Mouse (Mus musculus): ENCODE data around the gene Nabp2. TPM values are rescaled to one million over a fixed set of nuclear protein-coding genes. Genes with fewer than 3 reads are reported as not detected.

Gene Nabp2
- 128 and 133 TPM in 2 replicates for polyA plus RNA-seq (2015; fragmentation: Nextera tagmentation; extraction: Ambion mirVana)

DNA sequence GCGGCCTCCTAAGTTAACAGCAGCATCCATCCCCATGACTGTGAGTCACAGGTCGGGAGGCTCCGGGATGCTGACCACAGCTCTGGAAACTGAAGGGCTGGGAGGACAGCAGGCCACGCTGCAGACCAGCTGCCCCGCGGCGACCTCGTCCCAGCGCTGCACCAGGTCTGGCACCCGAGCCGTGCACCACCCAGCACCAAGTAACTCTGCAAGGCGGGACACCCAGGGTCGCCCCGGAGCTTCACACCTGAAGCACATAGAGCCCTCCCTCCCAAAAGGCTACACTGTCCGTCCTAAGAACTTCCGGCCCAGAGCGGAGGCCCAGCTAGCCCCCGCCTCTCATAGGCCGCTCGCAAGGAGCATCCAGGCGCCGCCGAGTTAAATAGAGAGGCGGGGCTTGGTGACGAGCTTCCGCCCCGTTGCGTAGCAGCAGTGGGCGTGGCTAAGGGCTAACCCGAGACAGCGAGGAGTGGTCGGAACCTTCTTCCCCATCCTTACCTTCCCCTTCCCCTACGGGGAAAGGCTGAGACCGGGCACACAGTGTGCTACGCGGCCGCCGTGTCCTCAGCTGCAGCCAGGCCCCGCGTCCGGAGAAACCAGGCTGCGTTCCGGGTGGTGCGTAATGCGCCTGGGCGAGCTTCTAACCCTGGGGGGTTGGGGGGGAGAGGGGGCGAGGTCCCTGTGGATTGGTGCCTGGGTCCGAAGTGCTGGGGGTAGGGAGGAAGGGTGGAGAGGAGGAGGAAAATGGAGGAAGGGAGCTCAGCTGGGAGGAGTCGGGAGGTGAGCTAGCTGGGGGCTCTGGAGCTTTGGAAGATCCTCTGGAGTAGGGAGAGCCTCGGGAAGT, at the start of gene Nabp2, which contains the start of gene Rnf41:
Gene Nabp2, minus strand, starts transcription at position 282 of the 844 bp plus-strand sequence.
Gene Rnf41, plus strand, starts transcription at position 447 of the 844 bp plus-strand sequence.
- Histone ChIP-seq H3K27me3 (replicated peaks) (no peaks in the 10 kb centered on the region), H3K4me1 (peaks cover 53% of the 10 kb centered on the region), H3K36me3 (peaks cover 25% of the 10 kb centered on the region), H3K4me3 (replicated peaks) (peak within 1 kb of the TSS; percentile 97), H3K9ac (replicated peaks) (peak within 1 kb of the TSS; percentile 95), H3K27ac (replicated peaks) (peak within 1 kb of the TSS; percentile 98), H3K9me3 (replicated peaks) (no peaks in the 10 kb centered on the region), H3K4me2 (peak within 1 kb of the TSS; percentile 97)
- ATAC-seq (ENCODE audit: low FRiP score): peak; percentile 89
- under 1% methylated on average over 50 of the region's 50 CpGs for WGBS

GRCm38 (mm10) chr10:128460270-128460630, 49.0 kb upstream of the Nabp2 start:
- Histone ChIP-seq H3K27me3 (replicated peaks) (no peaks in the 10 kb centered on the region), H3K4me3 (replicated peaks) (peak overlapping the region; percentile 70), H3K36me3 (peaks cover 38% of the 10 kb centered on the region), H3K4me1 (peaks cover 20% of the 10 kb centered on the region), H3K9ac (replicated peaks) (peak overlapping the region; percentile 94), H3K4me2 (peak overlapping the region; percentile 83), H3K9me3 (replicated peaks) (no peaks in the 10 kb centered on the region), H3K27ac (replicated peaks) (peak overlapping the region; percentile 96)
- no peak for ATAC-seq (ENCODE audit: low FRiP score)
- under 1% methylated on average over 5 of the region's 5 CpGs for WGBS

DNA sequence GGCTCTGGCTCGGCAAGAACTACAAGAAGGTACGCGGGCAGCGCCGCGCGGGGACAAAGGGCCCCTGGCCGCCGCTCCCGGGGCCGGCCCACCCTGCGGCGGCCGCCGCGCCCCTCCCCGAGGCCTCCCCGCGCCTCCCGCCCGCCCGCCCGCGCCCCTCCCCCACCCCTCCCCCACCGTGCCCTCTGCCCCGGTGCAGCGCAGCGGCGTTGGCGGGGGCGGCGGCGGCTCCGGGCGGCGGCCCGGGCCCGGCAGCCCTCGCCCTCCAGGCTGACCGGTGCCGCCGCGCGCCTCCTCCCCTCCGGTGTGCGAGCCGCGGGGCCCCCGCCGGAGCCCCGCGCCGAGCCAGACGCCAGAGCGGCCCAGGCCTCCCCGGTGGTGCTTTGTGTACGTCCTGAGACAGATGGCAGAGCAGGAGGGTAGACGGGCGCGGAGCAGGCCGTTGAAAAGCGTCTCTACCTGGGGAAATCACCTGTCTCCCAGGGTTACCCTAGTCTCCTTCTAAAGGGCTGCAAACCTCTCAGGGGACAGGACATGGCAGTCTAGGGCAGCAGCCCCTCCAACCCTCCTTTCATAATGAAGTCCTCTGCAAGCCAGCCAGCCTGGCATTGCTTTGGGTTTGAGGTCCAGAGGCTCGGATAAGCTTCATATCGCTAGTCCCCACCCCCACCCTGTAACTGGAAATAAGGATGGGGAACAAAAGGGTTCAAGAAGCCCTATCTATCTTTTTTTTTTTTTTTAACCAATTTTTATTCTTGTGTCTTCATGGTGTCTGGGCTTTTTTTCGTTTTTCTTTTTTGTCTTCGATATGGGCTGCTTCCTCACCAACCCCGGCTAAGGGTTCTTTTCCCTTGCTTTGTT, 48.3 kb upstream of the Nabp2 start:
- WGBS: 0% methylated on average over 38 of the region's 67 CpGs
- H3K4me2 ChIP-seq: peak overlapping the region; percentile 83
- no peaks in the 10 kb centered on the region for H3K27me3 ChIP-seq (replicated peaks)
- peak overlapping the region; percentile 96 for H3K27ac ChIP-seq (replicated peaks)
- H3K4me1 ChIP-seq: peaks cover 24% of the 10 kb centered on the region
- ATAC-seq (ENCODE audit: low FRiP score): peak; percentile 50
- peak overlapping the region; percentile 70 for H3K4me3 ChIP-seq (replicated peaks)
- H3K9me3 ChIP-seq (replicated peaks): no peaks in the 10 kb centered on the region
- H3K36me3 ChIP-seq: peaks cover 33% of the 10 kb centered on the region
- H3K9ac ChIP-seq (replicated peaks): peak overlapping the region; percentile 94

GRCm38 (mm10) chr10:128458719-128459408, 47.6 kb upstream of the Nabp2 start, which contains the start of gene Smarcc2:
TSS of gene Smarcc2 (plus strand) at chr10:128459248.
- Histone ChIP-seq H3K4me2 (peak within 1 kb of the TSS; percentile 83), H3K4me1 (peaks cover 24% of the 10 kb centered on the region), H3K27me3 (replicated peaks) (no peaks in the 10 kb centered on the region), H3K9ac (replicated peaks) (peak within 1 kb of the TSS; percentile 94), H3K27ac (replicated peaks) (peak within 1 kb of the TSS; percentile 96), H3K36me3 (peaks cover 25% of the 10 kb centered on the region), H3K4me3 (replicated peaks) (peak within 1 kb of the TSS; percentile 70), H3K9me3 (replicated peaks) (no peaks in the 10 kb centered on the region)
- WGBS: 2% methylated on average over 56 of the region's 86 CpGs
- peak; percentile 84 for ATAC-seq (ENCODE audit: low FRiP score)

GRCm38 (mm10) chr10:128458348-128458718, 47.0 kb upstream of the Nabp2 start:
- H3K9me3 ChIP-seq (replicated peaks): no peaks in the 10 kb centered on the region
- WGBS: under 1% methylated on average over 29 of the region's 29 CpGs

DNA sequence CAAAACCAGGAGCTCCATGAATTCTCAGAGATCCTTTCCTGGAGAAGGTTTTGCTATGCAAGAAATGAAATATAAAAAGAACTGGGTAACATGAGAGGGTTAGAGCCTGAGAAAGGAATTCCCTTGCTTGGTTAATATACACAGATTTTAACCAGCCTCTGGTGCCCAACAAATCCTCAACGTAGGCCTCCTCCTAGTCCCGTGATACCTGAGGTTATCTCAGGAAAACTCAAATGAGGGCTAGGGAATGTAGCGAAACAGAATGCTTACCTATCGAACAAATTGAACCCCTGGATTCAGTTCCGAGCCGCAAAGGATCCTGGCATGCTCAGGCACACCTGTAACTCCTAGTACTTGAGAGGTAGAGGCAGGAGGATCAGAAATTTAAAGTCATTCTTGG, 46.4 kb upstream of the Nabp2 start:
- Histone ChIP-seq H3K4me1 (peaks cover 24% of the 10 kb centered on the region), H3K4me2 (peak overlapping the region; percentile 62), H3K27ac (replicated peaks) (no peak overlapping the region), H3K9ac (replicated peaks) (no peak overlapping the region), H3K4me3 (replicated peaks) (peak overlapping the region; percentile 70), H3K9me3 (replicated peaks) (no peaks in the 10 kb centered on the region), H3K27me3 (replicated peaks) (no peaks in the 10 kb centered on the region), H3K36me3 (peaks cover 14% of the 10 kb centered on the region)
- WGBS: 86% methylated on average over 6 of the region's 6 CpGs
- ATAC-seq (ENCODE audit: low FRiP score): no peak

More at GRCm38 (mm10) chr10:128458348-128458718, 47.0 kb upstream of the Nabp2 start:
- Histone ChIP-seq H3K9ac (replicated peaks) (peak overlapping the region; percentile 94), H3K27ac (replicated peaks) (peak overlapping the region; percentile 96), H3K4me2 (peak overlapping the region; percentile 62), H3K27me3 (replicated peaks) (no peaks in the 10 kb centered on the region), H3K4me3 (replicated peaks) (peak overlapping the region; percentile 70), H3K4me1 (peaks cover 24% of the 10 kb centered on the region), H3K36me3 (peaks cover 20% of the 10 kb centered on the region)
- peak; percentile 71 for ATAC-seq (ENCODE audit: low FRiP score)

GRCm38 (mm10) chr10:128455280-128455679, 44.0 kb upstream of the Nabp2 start:
- no peaks in the 10 kb centered on the region for H3K9me3 ChIP-seq (replicated peaks)
- no peaks in the 10 kb centered on the region for H3K36me3 ChIP-seq
- H3K27ac ChIP-seq (replicated peaks): no peak overlapping the region
- H3K27me3 ChIP-seq (replicated peaks): no peaks in the 10 kb centered on the region
- no peak overlapping the region; the same call in 1 of the 2 replicates for H3K4me3 ChIP-seq (replicated peaks)
- H3K4me2 ChIP-seq: peak overlapping the region; percentile 43
- WGBS: 6% methylated on average over 6 of the region's 6 CpGs
- no peak for ATAC-seq (ENCODE audit: low FRiP score)
- peaks cover 13% of the 10 kb centered on the region for H3K4me1 ChIP-seq
- H3K9ac ChIP-seq (replicated peaks): 0 out of 2 replicates have a peak overlapping the region, but pooled peaks have one; percentile 6

DNA sequence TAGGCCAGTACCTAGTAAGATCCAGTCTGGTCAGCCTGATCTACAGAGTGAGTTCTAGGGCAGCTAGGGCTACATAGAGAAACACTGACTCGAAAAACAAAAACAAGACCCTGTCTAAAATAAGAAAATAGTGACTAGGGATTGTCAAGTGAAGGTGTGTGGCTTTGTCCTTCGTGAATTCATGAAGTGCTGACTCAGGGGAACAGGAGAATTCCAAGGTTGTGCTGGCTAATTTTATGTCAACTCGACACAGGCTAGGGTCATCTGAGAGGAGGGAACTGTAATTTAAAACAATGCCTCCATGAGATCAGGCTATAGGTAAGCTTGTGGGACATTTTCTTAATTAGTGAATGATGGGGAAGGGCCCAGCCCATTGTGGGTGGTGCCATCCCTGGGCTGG, 43.2 kb upstream of the Nabp2 start:
- Histone ChIP-seq H3K9ac (replicated peaks) (no peak overlapping the region), H3K27me3 (replicated peaks) (no peaks in the 10 kb centered on the region), H3K4me2 (no peak overlapping the region), H3K4me3 (replicated peaks) (no peak overlapping the region), H3K36me3 (no peaks in the 10 kb centered on the region), H3K27ac (replicated peaks) (no peak overlapping the region), H3K9me3 (replicated peaks) (no peaks in the 10 kb centered on the region), H3K4me1 (peaks cover 11% of the 10 kb centered on the region; the same call in 1 of the 2 replicates)
- ATAC-seq (ENCODE audit: low FRiP score): no peak
- 75% methylated on average over 3 of the region's 3 CpGs for WGBS

GRCm38 (mm10) chr10:128451014-128451413, 39.7 kb upstream of the Nabp2 start:
- Histone ChIP-seq H3K4me3 (replicated peaks) (no peak overlapping the region), H3K36me3 (no peaks in the 10 kb centered on the region), H3K4me2 (no peak overlapping the region), H3K9ac (replicated peaks) (no peak overlapping the region), H3K27me3 (replicated peaks) (no peaks in the 10 kb centered on the region), H3K4me1 (0 out of 2 replicates have a peak, but pooled peaks cover 4% of the 10 kb centered on the region), H3K9me3 (replicated peaks) (no peaks in the 10 kb centered on the region), H3K27ac (replicated peaks) (no peak overlapping the region)
- 85% methylated on average over 6 of the region's 6 CpGs for WGBS
- ATAC-seq (ENCODE audit: low FRiP score): no peak

DNA sequence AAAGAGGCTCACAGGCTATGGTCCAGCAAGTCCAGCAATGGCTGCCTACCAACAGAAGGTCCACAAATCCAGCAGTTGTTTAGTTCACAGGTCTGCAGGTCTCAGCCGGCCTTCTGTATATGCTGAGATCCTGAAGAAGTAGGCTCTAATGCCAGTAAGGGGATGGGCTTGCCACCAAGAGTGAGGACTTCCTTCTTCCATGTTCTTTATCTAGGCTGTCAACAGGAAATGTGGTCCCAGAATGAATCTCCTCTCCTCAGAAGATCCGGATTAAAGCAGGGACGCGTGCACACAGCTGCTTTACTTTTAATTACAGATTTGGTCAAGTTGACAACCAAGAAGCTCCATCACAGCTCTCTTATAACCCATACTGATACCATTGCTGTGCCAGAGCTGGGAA, 34.1 kb upstream of the Nabp2 start:
- WGBS: 92% methylated on average over 4 of the region's 4 CpGs
- no peak overlapping the region for H3K27ac ChIP-seq (replicated peaks)
- H3K27me3 ChIP-seq (replicated peaks): no peaks in the 10 kb centered on the region
- no peak overlapping the region for H3K9ac ChIP-seq (replicated peaks)
- no peak overlapping the region for H3K4me2 ChIP-seq
- peaks cover 17% of the 10 kb centered on the region for H3K36me3 ChIP-seq
- H3K4me1 ChIP-seq: no peaks in the 10 kb centered on the region
- no peak for ATAC-seq (ENCODE audit: low FRiP score)
- no peak overlapping the region for H3K4me3 ChIP-seq (replicated peaks)
- no peaks in the 10 kb centered on the region for H3K9me3 ChIP-seq (replicated peaks)

- peaks cover 28% of the 10 kb centered on the region for H3K36me3 ChIP-seq
- ATAC-seq (ENCODE audit: low FRiP score): no peak
- WGBS: 78% methylated on average over 6 of the region's 6 CpGs
- H3K4me3 ChIP-seq (replicated peaks): no peak overlapping the region
- no peaks in the 10 kb centered on the region for H3K4me1 ChIP-seq
- no peak overlapping the region for H3K9ac ChIP-seq (replicated peaks)
- H3K27ac ChIP-seq (replicated peaks): no peak overlapping the region
- H3K4me2 ChIP-seq: no peak overlapping the region
- no peaks in the 10 kb centered on the region for H3K27me3 ChIP-seq (replicated peaks)
- no peaks in the 10 kb centered on the region for H3K9me3 ChIP-seq (replicated peaks)
Measured at GRCm38 (mm10) chr10:128444354-128444753, 33.1 kb upstream of the Nabp2 start.

Measured in neural tube, embryonic 15.5 days (tissue).